Mouse (Mus musculus): ENCODE data around the gene Dleu7.

Gene Dleu7

DNA sequence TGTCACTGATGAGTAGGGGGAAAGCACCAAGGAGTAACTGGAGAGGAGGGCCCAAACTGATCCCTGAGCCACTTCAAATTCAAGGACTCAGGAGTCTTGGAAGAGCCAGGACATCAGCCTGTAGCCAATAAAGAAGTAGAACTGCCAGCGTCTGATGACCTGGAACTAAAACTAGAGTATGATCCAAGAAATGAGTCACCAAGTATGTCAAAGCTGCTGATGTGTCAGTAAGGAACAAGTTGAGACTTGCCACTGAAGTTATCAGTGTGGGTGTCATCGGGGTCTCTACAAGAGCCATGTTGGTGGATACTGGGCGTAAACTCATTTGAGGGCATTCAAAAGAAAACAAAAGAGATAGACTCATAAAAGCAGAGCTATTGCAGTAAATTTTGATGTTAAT, 19.2 kb downstream of the Dleu7 start:
- DNase-seq, result no peak

DNA sequence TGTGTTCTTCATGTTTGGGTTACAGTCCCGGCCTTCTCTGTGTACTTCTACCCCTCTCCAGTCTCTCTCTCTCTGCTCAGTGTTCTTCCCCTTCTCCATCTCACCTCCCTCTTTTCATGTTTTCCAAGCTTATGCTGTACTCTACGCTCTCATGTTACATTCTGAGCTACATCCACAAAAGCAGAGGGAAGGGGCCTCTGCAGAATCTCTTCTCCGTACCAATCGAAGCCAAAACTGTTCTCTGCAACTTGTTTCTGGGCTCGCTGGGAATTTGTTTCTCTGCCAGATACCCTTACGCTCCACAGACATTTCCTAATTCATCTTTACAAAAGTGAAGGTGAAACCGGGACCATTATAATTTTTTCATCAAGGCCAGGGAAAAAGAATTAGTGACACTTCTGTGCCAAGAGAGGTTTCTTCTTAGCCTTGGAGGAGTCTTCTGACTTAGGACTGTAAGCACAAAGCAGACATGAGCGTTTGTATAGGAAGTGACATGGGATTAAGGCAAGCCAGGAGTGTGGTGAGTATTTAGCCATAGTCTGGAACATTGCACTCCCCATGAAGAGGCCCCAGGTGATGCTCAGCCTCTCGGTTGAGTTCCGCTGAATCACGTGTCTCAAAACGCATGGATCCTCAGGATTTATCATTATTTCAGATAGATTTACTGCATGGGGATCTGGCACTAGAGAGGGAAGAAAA, 22.0 kb downstream of the Dleu7 start:
- no peak for DNase-seq

DNA sequence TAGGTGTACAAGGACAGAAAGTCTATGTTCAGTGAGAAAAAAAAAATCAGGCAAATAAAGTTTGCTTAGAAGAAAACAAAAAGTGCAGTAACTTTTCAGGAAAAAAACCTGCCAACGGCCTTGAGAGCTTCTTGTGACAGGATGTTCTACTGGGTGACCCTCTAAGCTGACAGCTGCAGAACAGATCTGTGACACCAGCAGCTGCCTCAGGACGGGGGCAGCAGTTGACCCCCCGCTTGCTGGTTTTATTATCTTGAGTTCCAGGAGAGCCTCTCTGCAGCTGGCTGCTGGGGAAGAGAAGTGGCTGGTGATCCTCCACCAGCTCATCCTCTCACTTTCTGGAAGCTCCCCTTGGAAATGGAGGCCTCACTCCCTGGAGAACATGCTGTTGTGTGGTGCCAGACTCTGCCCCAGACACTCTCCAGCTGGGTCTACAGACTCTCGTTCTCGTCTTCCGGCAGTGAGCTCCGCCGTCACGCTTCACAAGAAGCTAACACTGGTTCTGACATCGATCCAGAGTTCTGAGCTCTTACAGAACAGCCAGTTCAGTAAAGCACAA, 33.8 kb downstream of the Dleu7 start:
- no peak for DNase-seq

DNA sequence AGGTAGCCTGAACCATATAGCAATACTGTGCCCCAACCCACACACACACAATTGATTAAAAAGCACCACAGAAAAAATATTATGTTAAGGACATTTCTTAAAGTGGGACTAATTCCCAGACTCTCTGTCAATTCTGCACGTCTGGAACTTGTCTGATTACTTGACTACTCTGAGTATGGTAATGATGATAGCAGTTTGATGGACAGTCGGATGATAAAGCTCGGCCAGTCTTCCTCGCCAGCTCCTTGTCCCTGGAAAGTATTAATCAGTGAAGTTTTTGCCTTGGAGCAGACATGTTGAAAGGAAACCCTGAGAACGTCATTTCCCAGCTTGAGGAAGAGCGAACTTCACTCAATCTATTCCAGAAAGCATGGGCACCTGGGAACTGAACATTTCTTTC, 34.7 kb downstream of the Dleu7 start:
- no peak for DNase-seq

DNA sequence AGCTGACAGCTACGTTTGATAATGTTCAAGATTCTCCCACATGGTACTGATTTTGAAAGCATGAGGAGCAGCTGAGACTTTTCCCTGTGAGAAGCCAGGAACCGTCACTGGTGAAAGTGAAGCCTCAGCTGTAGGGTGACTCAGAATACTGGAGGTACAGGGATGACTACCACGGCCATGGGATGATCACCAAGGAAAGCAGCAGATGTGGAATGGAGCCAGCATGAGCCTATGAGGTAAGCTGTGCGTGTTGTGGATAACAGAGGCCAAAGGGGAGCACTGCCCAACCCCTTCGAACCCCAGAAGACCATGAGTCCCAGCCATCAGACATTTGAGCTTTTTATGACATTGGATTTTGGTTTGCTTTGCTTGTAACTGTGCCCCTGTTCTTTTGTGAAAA, 36.8 kb downstream of the Dleu7 start:
- DNase-seq, result no peak

DNA sequence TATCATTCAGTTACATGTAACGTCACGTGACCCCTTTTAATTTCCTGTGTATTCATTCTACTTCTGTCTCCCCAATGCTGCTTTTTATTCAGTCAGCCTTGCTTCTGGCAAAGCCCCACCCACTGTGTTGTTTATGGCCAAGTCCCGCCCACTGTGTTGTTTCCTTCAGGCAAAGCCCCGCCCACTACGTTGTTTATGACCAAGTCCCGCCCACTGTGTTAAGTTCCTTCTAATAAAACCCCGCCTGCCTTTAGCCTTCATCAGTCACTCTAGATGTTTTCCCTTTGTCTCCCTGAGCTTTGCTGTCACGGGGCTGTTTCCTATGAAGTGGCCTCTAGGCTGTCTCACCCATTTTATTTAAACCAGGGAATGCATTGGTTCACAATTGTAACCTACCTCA, 38.5 kb downstream of the Dleu7 start:
- DNase-seq, result no peak

DNA sequence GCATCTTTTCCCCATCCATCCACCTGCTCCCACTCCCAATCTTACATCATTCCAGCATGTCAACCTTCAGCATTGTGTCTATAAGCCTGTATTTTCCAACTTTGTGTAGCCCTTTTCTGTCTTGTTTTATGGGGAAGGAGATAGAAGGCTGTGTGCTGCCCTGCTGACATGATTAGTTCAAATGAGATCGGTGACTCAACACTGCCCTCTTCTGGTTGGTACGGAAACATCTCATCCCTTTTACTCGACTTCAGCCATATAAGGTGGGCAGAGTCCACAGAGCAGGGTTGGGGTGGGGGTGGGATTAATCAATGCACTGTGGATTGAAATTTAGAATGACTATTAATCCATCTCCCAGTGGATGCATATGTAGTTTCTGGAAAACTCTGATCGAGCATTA, 40.8 kb downstream of the Dleu7 start:
- DNase-seq, result peak; percentile 64

DNA sequence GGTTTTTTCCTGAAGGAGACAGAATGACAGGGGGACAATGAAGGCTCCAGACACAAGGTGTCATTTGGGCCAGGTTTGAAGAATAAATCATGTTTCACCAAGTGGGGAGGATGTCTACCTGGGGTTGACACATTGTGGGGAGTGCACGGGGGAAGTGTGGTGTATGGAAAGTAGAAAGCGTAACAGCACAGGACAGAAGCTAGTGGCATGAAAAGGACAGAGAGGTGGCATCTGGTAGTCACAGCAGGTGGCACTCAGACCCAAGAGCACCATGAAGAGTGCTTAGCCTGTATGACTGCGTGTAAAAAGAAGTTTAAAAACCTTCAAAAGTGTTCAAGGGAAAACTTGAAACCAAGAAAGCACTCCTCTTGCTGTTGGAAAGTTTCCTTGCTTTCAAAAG, 42.8 kb downstream of the Dleu7 start:
- DNase-seq, result no peak

DNA sequence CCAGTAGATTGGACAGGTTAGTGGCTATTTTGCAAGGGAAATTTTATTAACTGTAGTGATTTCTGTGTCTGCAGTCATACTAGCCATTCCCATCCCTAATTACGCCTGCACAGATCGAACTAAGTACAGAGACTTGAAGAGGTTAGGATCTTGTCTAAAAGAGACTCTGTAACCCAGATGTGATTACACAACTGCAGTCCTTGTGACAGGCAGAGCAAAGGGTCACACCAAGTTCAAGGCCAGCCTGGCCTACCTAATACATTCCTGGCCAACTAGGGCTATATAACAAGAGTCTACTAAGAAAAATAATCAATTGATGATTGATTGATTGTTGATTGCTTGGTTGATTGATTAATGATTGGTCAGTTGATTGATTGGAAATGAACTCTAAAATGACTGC, 43.6 kb downstream of the Dleu7 start:
- DNase-seq, result no peak

DNA sequence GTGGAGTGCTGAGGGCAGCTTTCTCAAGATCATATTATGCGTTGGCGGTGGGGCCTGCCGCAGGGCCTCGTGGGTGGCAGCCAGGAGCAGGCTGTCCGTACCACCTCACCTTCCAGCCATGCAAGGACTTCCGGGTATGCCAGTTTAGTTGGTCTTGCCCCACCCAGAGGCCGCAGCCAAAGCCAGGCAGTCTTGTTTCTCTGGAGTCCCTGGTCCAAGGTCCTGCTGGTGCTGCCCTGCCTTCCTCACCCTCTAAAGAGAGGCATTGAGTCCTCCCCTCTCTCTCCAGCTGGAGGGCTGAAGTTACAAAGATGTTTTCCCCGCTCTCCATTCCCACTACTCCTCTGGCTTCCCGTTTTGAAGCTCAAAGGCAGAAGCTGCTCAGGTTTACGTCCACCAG, 44.1 kb downstream of the Dleu7 start:
- DNase-seq, result no peak

DNA sequence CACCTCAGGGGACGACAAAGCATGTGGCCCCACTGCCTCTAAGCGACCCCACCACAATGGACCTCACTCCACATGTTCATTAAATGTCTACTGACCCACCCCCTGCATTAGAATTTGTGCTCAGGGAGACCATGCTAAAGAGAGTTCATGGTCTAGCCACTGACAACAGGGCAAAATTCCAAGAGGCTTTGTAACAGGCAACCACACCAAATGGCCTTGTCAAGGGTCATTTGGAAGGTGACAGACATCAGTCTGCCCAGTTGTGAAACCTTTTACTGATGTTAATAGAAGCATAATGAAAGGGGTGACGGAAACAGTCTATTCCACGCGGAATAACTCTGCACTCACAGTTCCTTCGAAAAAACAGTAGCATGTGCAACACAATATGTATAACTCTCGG, 44.5 kb downstream of the Dleu7 start:
- DNase-seq, result no peak

DNA sequence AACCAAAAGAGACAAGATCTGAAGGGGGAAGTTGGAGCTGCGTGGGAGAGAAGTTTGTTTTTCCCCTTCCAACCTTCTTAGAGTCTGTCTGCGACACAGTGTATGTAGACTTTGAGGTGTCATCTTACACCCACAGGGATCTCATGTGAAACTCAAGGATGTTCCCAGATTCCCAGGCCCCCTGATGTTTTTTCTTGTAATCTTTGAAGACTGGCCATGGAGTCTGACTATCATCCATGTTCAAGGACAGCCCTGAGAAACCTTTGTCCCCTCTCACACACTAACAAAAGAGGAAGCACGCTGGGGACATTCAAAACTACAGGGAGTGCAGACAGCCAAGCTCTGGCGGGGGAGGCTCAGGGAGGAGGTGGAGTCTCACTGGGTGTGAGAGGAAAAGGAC, 47.3 kb downstream of the Dleu7 start:
- DNase-seq, result no peak

DNA sequence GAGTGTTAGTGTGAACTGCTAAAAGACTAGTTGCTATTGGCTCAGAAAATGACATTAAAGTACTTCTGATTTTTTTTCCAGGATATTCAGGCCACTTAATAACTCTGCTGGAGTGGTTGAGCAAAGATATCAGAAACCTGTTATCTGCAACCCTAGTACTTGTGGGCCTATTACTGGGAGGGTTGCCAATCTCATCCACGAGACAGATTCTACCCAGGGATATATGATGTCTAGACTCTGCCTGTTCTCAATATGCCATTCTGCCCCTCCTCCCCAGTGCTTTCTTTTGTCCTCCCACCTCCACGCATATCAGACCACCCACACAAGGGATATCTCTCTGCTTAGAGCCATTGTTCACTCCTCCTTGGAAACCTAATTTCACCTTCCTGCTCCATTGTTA, 49.3 kb downstream of the Dleu7 start:
- DNase-seq, result no peak

DNA sequence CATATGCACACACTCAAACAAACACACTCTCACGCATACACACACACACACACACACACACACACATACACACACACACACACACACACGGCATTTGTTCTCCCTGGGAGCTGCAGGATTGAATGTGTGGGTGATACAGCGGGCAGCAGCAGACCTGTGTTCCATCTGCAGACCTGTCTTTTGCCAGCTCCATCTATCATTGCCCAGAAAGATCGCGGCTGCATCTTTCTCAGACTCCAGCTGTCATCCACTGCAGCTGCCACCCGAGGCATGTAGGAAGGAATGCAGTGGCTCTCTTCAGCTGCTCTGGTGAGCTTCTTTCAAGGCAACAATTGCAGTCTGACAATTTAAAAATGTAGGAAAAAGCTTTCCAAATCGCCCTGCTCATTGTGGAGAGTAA, 56.9 kb downstream of the Dleu7 start:
- no peak for DNase-seq

DNA sequence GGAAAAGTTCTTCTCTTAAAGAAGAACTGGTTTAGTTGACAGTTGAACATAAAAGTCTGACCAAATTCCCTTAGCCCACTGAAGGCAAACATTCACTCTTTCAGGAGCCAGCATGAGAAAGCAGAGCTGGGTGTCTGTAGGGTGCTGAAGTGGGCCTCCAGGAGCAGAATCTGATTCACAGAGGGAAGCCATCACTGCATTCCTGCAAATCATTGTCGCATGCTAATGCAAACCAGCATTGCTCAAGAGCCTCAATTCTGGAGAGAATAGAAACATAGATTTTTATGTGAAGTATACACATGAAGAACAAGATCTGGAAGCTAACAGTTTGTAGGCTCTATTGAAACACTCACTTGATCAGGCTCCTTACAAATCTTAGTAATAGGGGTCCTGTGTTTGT, 57.6 kb downstream of the Dleu7 start:
- no peak for DNase-seq

DNA sequence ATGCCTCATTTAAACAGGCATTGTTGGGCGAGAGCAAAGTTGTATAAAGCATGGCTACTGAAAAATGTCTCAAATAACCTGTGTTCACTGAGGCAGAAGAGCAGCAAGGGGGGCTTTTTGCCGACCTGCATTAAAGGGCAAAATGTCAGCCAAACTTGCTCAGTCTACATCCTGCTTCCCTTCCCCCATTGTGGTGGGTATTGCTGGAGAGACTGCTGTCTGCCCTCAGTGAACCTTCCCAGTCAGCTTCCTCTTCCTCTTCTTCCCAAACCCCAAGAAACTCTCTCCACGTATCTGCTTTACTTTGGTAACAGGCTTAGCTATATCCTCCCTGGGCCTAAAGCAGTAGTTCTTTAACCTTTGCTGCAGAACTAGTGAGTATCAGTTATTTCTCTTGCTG, 61.9 kb downstream of the Dleu7 start:
- no peak for DNase-seq

DNA sequence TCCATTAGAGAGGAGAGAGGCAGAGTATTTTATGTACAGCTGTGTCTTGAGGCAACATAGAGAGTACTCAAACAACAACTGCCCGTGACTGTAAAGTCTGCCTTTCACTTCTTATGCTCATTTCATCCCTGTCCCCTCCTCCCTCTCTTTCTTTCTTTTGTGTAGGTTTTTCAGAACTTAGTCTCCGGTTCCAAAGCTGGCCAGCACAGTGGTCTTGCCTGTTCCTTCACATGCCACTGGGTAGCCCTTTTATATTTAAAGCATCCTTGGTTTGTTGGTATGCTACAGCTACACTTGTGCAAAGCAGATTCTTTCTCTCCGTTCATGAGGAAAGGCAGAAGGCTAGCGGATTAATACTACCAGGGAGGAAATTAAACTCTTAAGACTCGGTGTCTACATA, 65.7 kb downstream of the Dleu7 start:
- DNase-seq, result no peak

DNA sequence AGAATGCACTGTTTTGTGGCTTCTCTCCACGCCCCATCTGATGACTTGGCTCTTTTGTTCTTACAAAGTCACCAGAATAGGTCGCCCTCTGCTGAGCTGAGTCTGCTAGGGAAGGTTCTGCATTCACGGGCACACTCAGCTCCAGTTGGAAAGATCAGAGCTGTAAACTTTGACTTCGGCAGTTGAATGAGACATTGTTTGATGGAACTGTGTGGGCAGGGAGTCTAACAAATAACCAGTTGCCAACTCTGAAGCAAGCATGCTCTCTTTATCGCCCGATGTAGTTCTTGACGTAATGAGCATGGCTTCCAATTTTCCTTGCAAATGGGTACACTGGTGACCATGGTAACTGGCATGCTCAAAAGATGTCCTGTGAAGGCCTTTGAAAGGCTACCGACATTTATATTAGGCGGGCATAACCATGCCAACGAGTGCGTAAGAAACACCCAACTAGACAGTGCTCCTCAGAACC, 66.2 kb downstream of the Dleu7 start:
- peak; percentile 35 for DNase-seq

All from right cerebral cortex, adult 18-20 months (tissue).